Mouse (Mus musculus): ENCODE results near the gene Pdpn.

The Pdpn gene

DNA sequence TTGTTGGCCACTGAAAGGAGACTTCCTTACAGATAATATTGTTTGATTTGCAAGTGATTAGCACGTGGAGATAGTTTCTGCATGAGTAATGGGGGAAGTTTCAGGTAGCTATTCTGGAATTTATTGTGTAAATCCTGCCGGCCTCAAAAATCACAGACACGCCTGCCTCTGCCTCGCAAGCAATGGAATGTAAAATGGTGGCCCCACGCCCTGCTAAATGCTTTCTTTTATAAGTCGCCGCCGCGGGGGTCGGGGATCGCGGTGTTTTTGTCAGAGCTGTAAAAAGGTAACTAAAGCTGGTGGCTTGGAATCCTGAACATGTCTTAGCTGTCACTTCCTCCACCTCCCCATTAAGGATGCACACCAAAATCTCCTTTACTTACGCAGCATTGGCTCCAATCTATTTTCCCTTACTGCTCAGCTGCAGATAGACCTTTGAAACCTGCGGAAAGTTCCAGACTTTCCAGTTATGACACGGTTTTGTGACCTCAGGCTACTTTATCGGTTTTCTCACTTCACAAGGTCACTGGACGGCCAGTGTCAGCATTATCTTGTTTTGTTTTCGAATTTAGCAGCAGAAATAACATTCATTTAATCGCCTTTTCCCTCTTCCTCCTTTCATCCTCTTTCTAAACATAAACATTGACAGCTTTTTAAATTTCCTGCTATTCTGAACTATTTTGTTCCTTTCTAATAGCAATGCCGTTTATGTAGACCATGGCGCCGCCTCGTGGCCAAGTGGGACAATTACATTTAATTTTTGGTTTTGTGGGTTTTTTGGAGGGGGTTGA, 60.9 kb downstream of the Pdpn start:
- peak; percentile 50 for DNase-seq

DNA sequence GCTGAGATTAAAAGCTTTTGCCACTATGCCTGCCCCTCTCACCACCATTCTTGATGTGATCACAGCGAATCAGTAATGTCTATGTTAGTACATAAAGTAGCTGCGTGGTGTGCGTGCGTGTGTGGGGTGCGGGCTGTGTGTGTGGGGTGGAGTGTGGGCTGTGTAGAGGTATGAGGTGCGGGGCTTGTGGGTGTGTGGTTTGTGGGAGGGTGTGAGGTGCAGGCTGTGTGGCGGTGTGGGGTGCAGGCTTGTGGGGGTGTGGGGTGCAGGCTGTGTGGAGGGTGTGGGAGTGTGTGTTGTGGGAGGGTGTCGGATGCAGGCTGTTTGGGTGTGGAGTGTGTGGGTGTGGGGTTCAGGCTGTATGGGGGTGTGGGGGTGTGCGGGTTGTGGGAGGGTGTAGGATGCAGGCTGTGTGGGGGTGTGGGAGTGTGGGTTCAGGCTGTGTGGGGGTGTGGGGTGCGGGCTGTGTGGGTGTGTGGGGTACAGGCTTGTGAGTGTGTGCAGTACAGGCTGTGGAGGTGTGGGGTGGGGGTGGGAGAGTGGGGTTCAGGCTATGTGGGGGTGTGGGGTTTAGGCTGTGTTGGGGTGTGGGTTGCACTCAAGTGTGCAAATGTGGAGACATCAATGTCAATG, 67.5 kb downstream of the Pdpn start:
- DNase-seq: no peak

DNA sequence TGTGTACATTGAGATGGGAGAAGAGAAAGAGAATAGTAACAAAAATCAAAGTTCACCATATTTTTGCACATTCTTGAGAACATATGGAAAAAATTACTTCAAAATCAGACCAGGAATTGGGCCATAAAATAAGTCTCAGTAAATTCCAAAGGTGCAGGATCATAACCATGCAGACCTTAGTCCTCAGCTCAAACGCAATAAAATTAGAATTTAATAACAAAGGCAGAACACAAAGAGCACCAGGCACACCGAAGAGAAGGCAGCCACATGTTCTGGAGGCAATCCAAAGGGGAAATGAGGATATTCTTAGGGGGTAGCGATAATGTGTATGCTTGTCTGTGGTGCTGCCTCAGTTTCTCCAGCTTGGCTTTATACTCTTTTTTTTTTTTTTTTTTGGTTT, 68.3 kb downstream of the Pdpn start:
- DNase-seq: no peak

DNA sequence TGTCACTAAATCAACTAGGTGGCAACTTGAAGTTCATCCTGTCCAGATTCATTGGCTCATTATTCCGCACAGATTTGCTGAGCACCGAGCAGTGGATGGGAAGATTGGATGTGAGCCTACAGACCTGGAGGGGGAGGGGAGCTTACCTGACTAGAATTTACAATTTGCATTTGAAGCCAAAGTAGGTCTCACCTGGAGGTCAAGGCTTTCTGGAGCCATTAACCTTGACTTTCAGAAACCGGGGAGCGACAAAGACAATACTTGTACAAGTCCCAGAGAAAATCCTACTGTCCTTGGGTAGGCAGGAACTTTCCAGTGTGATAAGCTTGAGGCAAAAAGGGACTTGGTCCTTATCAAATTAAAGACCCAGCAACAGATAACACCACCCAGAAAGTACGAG, 71.4 kb downstream of the Pdpn start:
- DNase-seq: no peak

- DNase-seq: peak; percentile 61
Observed at GRCm38 (mm10) chr4:143225886-143226285, 73.5 kb downstream of the Pdpn start.

DNA sequence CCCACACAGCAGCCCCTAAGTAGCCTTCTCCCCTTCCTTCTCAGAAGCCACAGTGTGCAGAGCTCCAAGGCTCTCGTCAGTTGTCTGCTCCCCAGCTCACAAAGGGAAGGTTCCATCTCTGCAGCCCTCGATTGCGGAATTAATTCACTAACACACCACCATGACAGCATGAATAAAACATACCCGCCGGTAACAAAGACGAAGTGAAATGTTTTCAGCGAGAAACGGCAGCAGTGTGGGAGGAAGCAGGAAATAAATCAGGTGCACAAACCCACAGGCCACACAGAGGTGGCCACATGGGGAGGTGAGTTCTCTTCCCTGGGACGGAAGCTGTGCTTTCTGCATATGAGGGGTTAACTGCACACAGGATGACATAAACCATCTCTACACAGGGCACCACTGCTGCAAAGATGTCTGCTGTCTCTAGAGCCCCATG, 80.0 kb downstream of the Pdpn start:
- DNase-seq: peak; percentile 32

DNA sequence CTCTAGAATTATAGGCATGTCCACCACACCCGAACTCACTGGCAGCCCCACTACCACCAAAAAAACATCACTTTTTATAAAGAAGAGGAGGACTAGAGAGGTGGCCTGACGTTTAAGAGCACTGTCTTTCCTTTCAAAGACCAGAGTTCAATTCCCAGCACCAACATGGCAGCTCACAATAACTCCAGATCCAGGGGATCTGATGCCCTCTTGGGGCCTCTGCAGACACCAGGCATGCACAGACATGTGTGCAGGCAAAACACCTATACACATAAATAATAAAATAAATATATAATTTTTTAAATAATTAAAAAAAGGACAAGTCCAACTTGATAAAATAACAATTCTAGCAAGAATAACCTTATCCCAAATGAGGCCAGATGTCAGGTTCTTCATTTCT, 80.5 kb downstream of the Pdpn start:
- DNase-seq: no peak

Measured in embryo, embryonic 11 days (tissue).